Comparison of ENCODE assay signal across 8 mouse cellular contexts in the genomic region with DNA sequence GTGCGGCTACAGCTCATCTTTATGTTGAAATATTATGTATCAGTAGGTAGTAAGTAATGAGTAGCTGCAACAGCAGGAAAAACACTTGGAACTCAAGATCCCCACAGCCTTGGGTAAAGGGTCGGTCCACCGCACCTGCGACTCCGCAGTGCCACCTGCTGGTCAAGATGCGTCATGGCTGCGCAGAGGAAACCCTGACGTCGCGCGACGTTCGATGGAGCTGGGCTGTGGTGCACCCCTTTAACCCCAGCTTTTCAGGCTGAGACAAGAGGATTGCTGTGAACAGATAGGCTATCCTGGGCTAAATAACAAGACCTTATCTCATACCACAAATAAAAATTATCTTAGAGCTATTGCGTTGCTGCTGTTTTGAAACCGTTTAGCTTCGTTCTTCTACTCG. TPM values are rescaled to one million over a fixed set of nuclear protein-coding genes. Genes with fewer than 3 reads are reported as not detected.
DNase-seq lines count a peak whose midpoint lies in the region; ATAC-seq and TF ChIP-seq lines count a peak whose summit lies in the region.

No protein-coding gene starts in this region.

- 0 out of 2 replicates have a peak overlapping the region, but pooled peaks have one; percentile 13 for H3K4me3 ChIP-seq in ES-Bruce4 (ENCODE audit: low read depth, low read length)
- peak overlapping the region; percentile 67 for H3K4me3 ChIP-seq in forebrain, embryonic 13.5 days
- H3K4me3 ChIP-seq in lung, embryonic 14.5 days (ENCODE audit: low read depth, low read length): peak overlapping the region; percentile 51; the same call in 1 of the 2 replicates
- H3K4me3 ChIP-seq in olfactory bulb, adult 2 months (ENCODE audit: insufficient read depth, low read depth, low read length): no peak overlapping the region

- TF ChIP-seq EP300 in ES-Bruce4 (IDR thresholded peaks at IDR 0.05; ENCODE audit: insufficient read depth, low read depth, low read length): 0 out of 2 replicates have a peak, but pooled peaks have one; percentile 41

- H3K27ac ChIP-seq in ES-Bruce4 (ENCODE audit: insufficient read depth, low read length): no peak overlapping the region
- H3K27ac ChIP-seq in forebrain, embryonic 13.5 days: no peak overlapping the region
- no peak overlapping the region for H3K27ac ChIP-seq in lung, embryonic 14.5 days (ENCODE audit: low read depth)
- no peak overlapping the region for H3K27ac ChIP-seq in olfactory bulb, adult 2 months (ENCODE audit: insufficient read depth, low read depth, low read length)

- 7% methylated on average over 17 of the region's 17 CpGs for WGBS in forebrain, embryonic 13.5 days
- WGBS in lung, embryonic 14.5 days: 7% methylated on average over 17 of the region's 17 CpGs
- 3% methylated on average over 17 of the region's 17 CpGs for WGBS in olfactory bulb, adult 2 months

- peaks cover 5% of the 10 kb centered on the region; the same call in 1 of the 2 replicates for H3K36me3 ChIP-seq in ES-Bruce4 (ENCODE audit: control insufficient read depth, insufficient read depth, low read length, poor library complexity, severe bottlenecking)
- peaks cover 14% of the 10 kb centered on the region for H3K36me3 ChIP-seq in forebrain, embryonic 13.5 days (ENCODE audit: poor library complexity, severe bottlenecking)
- H3K36me3 ChIP-seq in lung, embryonic 14.5 days (ENCODE audit: insufficient read depth): peaks cover 11% of the 10 kb centered on the region

- no peak for TF ChIP-seq POLR2A in ES-Bruce4 (IDR thresholded peaks at IDR 0.05; ENCODE audit: insufficient read depth, low read length)
- TF ChIP-seq POLR2A in olfactory bulb, adult 2 months (IDR thresholded peaks at IDR 0.05; ENCODE audit: insufficient read depth, low read depth, low read length): no peak

- intact Hi-C loops in heart, postnatal 14 days (cut with DNase I): loop anchor here (1.0 to 5.0 kb wide), 3 partner anchors 55 to 251 kb away; no protein-coding TSS in a partner anchor

- peak; percentile 53; the same call in 1 of the 2 replicates for ATAC-seq in cerebellum, adult (ENCODE audit: insufficient number of reproducible peaks, low FRiP score, low TSS enrichment)
- peak; percentile 80 for ATAC-seq in forebrain, embryonic 13.5 days
- ATAC-seq in lung, embryonic 14.5 days (ENCODE audit: insufficient read depth): peak; percentile 59

- H3K27me3 ChIP-seq in ES-Bruce4 (ENCODE audit: control insufficient read depth, insufficient read depth, low read length, poor library complexity, severe bottlenecking): no peaks in the 10 kb centered on the region
- no peaks in the 10 kb centered on the region for H3K27me3 ChIP-seq in forebrain, embryonic 13.5 days
- no peaks in the 10 kb centered on the region for H3K27me3 ChIP-seq in lung, embryonic 14.5 days (ENCODE audit: insufficient read depth, low read length)

- no peak overlapping the region for H3K9ac ChIP-seq in ES-Bruce4 (ENCODE audit: low read depth, poor library complexity, severe bottlenecking)
- no peak overlapping the region for H3K9ac ChIP-seq in forebrain, embryonic 13.5 days
- H3K9ac ChIP-seq in lung, embryonic 14.5 days: no peak overlapping the region

- TF ChIP-seq CTCF in ES-Bruce4 (IDR thresholded peaks at IDR 0.05; ENCODE audit: low read depth, low read length): peak; percentile 100
- peak; percentile 99 for TF ChIP-seq CTCF in lung, embryonic 14.5 days (IDR thresholded peaks at IDR 0.05; ENCODE audit: low read depth)
- TF ChIP-seq CTCF in olfactory bulb, adult 2 months (IDR thresholded peaks at IDR 0.05; ENCODE audit: insufficient read depth, low read depth, low read length): peak; percentile 97

- H3K4me1 ChIP-seq in ES-Bruce4 (ENCODE audit: control insufficient read depth, insufficient read depth, low read length): no peaks in the 10 kb centered on the region
- H3K4me1 ChIP-seq in forebrain, embryonic 13.5 days: peaks cover 20% of the 10 kb centered on the region
- H3K4me1 ChIP-seq in lung, embryonic 14.5 days (ENCODE audit: insufficient read depth): no peaks in the 10 kb centered on the region
- peaks cover 15% of the 10 kb centered on the region for H3K4me1 ChIP-seq in olfactory bulb, adult 2 months (ENCODE audit: control insufficient read depth, insufficient read depth, low read length)

- peak overlapping the region; percentile 85 for H3K4me2 ChIP-seq in forebrain, embryonic 13.5 days
- H3K4me2 ChIP-seq in lung, embryonic 14.5 days: peak overlapping the region; percentile 69

- no peaks in the 10 kb centered on the region for H3K9me3 ChIP-seq in ES-Bruce4 (replicated peaks; ENCODE audit: control insufficient read depth, insufficient read depth, low read length, poor library complexity, severe bottlenecking)
- no peaks in the 10 kb centered on the region for H3K9me3 ChIP-seq in forebrain, embryonic 13.5 days (replicated peaks)
- H3K9me3 ChIP-seq in lung, embryonic 14.5 days (ENCODE audit: low read depth, low read length): no peaks in the 10 kb centered on the region

- peak; percentile 85 to 90 for DNase-seq in heart, postnatal 14 days
- peak; percentile 46 to 86 for DNase-seq in layer of hippocampus, adult 18-20 months (ENCODE audit: low spot score in 2 of 2)
- DNase-seq in lung, embryonic 14.5 days: peak; percentile 93
- peak; percentile 54 to 60 for DNase-seq in thymus, adult 18-20 months

RNA-seq across cellular contexts. Expression of gene Prr3, which starts 13.6 kb away (rescaled TPM):
- 25.5 and 33.5 TPM in 2 replicates for polyA plus RNA-seq in ES-Bruce4 (2011; ENCODE audit: insufficient read depth, insufficient read length, low read depth, missing spikeins)
- polyA plus RNA-seq in forebrain, embryonic 13.5 days (2015; fragmentation: Nextera tagmentation; extraction: Ambion mirVana): 62.7 and 70.0 TPM in 2 replicates
- 1 to 10 TPM; 4.6 to 4.7 TPM for total RNA-seq in heart, postnatal 14 days (2021)
- total RNA-seq in layer of hippocampus, adult 18-20 months (2021): 10 to 100 TPM; 39.8 to 41.6 TPM
- polyA plus RNA-seq in lung, embryonic 14.5 days (2014; fragmentation: Nextera tagmentation; extraction: Ambion mirVana): 27.1 and 30.8 TPM in 2 replicates
- not detected in 2 replicates for polyA plus RNA-seq in olfactory bulb, adult 2 months (2012; ENCODE audit: insufficient read depth, insufficient read length, low replicate concordance, missing spikeins)

RNA-seq across cellular contexts. Expression of gene Gnl1, which starts 14.0 kb away (rescaled TPM):
- polyA plus RNA-seq in ES-Bruce4 (2011; ENCODE audit: insufficient read depth, insufficient read length, low read depth, missing spikeins): 34.5 and 37.0 TPM in 2 replicates
- polyA plus RNA-seq in forebrain, embryonic 13.5 days (2015; fragmentation: Nextera tagmentation; extraction: Ambion mirVana): 50.1 and 54.4 TPM in 2 replicates
- total RNA-seq in heart, postnatal 14 days (2021): 10 to 100 TPM; 23.0 to 26.1 TPM
- 100 to 1,000 TPM; 147 to 150 TPM for total RNA-seq in layer of hippocampus, adult 18-20 months (2021)
- 39.5 and 46.4 TPM in 2 replicates for polyA plus RNA-seq in lung, embryonic 14.5 days (2014; fragmentation: Nextera tagmentation; extraction: Ambion mirVana)
- polyA plus RNA-seq in olfactory bulb, adult 2 months (2012; ENCODE audit: insufficient read depth, insufficient read length, low replicate concordance, missing spikeins): not detected in 2 replicates

RNA-seq across cellular contexts. Expression of gene Abcf1, which starts 24.1 kb away (rescaled TPM):
- 174 and 213 TPM in 2 replicates for polyA plus RNA-seq in ES-Bruce4 (2011; ENCODE audit: insufficient read depth, insufficient read length, low read depth, missing spikeins)
- polyA plus RNA-seq in forebrain, embryonic 13.5 days (2015; fragmentation: Nextera tagmentation; extraction: Ambion mirVana): 108 and 120 TPM in 2 replicates
- 10 to 100 TPM; 65.2 TPM for total RNA-seq in heart, postnatal 14 days (2021)
- total RNA-seq in layer of hippocampus, adult 18-20 months (2021): 10 to 100 TPM; 65.0 to 73.2 TPM
- polyA plus RNA-seq in lung, embryonic 14.5 days (2014; fragmentation: Nextera tagmentation; extraction: Ambion mirVana): 84.1 and 86.6 TPM in 2 replicates
- polyA plus RNA-seq in olfactory bulb, adult 2 months (2012; ENCODE audit: insufficient read depth, insufficient read length, low replicate concordance, missing spikeins): not detected in 2 replicates

RNA-seq across cellular contexts. Expression of gene H2-T24, which starts 26.7 kb away (rescaled TPM):
- polyA plus RNA-seq in ES-Bruce4 (2011; ENCODE audit: insufficient read depth, insufficient read length, low read depth, missing spikeins): 0.78 TPM in 1 of 2 replicates, not detected in the other
- 6.3 and 6.5 TPM in 2 replicates for polyA plus RNA-seq in forebrain, embryonic 13.5 days (2015; fragmentation: Nextera tagmentation; extraction: Ambion mirVana)
- total RNA-seq in heart, postnatal 14 days (2021): 1 to 10 TPM; 4.7 to 6.0 TPM
- total RNA-seq in layer of hippocampus, adult 18-20 months (2021): 1 to 10 TPM; 1.1 to 1.2 TPM
- 2.4 and 3.3 TPM in 2 replicates for polyA plus RNA-seq in lung, embryonic 14.5 days (2014; fragmentation: Nextera tagmentation; extraction: Ambion mirVana)
- not detected in 2 replicates for polyA plus RNA-seq in olfactory bulb, adult 2 months (2012; ENCODE audit: insufficient read depth, insufficient read length, low replicate concordance, missing spikeins)

RNA-seq across cellular contexts. Expression of gene H2-T23, which starts 39.0 kb away (rescaled TPM):
- polyA plus RNA-seq in ES-Bruce4 (2011; ENCODE audit: insufficient read depth, insufficient read length, low read depth, missing spikeins): 0.46 and 1.1 TPM in 2 replicates
- polyA plus RNA-seq in forebrain, embryonic 13.5 days (2015; fragmentation: Nextera tagmentation; extraction: Ambion mirVana): 5.6 and 5.7 TPM in 2 replicates
- 10 to 100 TPM; 23.2 to 24.0 TPM for total RNA-seq in heart, postnatal 14 days (2021)
- 1 to 10 TPM; 5.4 to 5.9 TPM for total RNA-seq in layer of hippocampus, adult 18-20 months (2021)
- 3.9 and 4.4 TPM in 2 replicates for polyA plus RNA-seq in lung, embryonic 14.5 days (2014; fragmentation: Nextera tagmentation; extraction: Ambion mirVana)
- 151 TPM in 1 of 2 replicates, not detected in the other for polyA plus RNA-seq in olfactory bulb, adult 2 months (2012; ENCODE audit: insufficient read depth, insufficient read length, low replicate concordance, missing spikeins)

Comparison
In these comparisons a context has a peak if more than half of its experiments do, and no peak if none do; other contexts are left out.
1. RNA of gene Abcf1, which starts 24.1 kb away (polyA plus RNA-seq): 174 to 213 TPM in ES-Bruce4, 108 to 120 TPM in forebrain, embryonic 13.5 days and 84.1 to 86.6 TPM in lung, embryonic 14.5 days; not detected in olfactory bulb, adult 2 months; every median in the first group is over 10 times any median in the second.
2. Peak in every context shown above with its lines, with median percentiles within 50 percentile points of each other: CTCF ChIP-seq, ATAC-seq and DNase-seq.